Mouse (Mus musculus) gastrocnemius, postnatal 25 days (tissue): ENCODE results near the gene Gm2696. TPM values are rescaled to one million over a fixed set of nuclear protein-coding genes. Genes with fewer than 3 reads are reported as not detected.

Source experiments
- DNase-seq: peaks from one replicate; pipeline ENCODE4 v3.0.0; 2022
- total RNA-seq, 2 experiments: library from RNA; stranded (reverse); gene quantifications; 1 replicate in 1 of 2; 2 replicates in 1 of 2; pipeline ENCODE4 v1.2.3; 2021

The Gm2696 gene
- total RNA-seq, 2 experiments from 2014 or later: not detected

DNA sequence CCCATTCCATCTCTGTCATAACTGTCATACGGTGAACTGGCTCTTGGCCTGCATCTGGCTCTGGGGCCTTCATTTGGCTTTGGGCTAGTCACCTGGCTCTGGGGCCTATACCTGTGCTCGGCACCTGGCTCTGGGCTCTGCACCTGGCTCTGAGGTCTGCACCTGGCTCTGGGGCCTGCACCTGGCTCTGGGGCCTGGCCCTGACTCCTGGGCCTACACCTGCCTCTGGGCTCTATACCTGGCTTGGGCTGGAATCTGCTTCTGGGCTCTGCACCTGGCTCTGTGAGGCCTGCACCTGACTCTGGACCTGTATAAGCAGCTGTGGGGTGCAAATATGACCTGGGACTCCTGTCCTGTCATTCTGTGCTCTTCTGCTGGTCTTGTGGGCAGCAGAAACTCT, 33.1 kb downstream of the Gm2696 start:
- DNase-seq: no peak

DNA sequence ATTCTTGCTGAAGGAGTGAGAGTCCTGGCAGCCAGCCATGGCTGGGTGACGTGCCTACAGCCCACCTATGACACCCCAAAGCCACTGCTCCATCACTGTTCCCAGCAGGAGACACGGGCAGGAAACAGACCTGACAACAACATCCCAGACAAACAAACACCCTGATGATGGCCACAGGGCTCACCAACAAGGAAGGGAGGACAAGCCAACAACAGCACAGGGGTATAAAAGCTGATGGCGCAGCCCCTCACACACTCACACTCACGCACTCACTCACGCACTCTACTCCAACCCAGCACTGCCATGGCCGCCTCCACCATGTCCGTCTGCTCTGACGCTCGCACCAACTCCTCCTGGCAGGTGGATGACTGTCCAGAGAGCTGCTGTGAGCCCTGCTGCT, 38.1 kb downstream of the Gm2696 start, which contains the start of gene Gm10318:
TSS of gene Gm10318 (plus strand) at position 301 of the 400 bp plus-strand sequence.
- no peak for DNase-seq

DNA sequence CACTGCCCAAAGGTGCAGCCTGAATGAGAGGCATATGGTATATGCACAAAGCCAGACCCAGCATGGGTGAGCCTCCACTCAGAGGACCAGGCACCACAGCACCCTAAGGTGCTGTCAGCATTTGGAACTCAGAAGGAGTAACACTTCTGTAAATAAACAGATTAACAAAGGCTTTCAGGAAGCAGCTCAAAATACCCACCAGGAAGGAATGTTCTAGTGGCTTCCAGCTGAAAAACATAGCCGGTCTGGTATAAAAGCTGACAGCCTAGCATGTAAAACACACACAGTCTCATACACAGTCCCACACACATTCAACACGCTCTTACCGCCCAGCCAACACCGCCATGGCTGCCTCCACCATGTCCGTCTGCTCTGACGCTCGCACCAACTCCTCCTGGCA, 47.2 kb downstream of the Gm2696 start, which contains the start of gene Gm3285:
TSS of gene Gm3285 (plus strand) at position 301 of the 400 bp plus-strand sequence.
- no peak for DNase-seq

DNA sequence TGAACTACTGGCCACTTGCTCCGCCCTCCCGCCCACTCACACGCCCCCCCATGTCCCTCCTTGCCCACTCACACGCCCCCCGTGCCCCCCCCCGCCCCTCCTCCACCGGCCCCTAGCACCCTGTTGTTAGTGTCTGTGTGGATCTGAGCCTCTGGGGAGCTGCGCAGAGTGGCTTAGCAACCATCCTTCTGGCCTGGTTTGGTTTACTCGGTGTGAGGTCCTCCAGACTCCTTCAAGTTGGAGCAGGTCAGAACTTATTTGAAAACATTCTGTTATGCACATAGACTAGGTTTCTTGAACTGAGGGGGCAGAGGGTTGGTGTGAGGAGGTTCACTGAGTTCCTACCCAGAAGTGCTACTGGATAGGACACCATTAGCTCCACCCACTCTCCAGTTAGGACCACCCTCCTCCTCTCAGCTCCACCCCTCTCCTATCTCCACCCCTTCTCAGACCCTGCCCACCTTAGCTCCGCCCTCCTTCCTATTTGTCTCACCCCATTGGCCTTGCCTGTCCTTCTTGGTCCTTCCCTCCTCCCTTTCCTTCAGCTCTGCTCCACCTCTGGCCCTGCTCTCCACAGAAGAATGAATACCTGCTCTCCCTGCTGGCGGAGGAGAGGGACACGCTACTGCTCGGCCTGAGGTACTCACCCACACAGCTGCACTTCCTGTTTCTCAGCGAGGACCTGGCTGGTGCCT, 49.7 kb downstream of the Gm2696 start:
- no peak for DNase-seq

DNA sequence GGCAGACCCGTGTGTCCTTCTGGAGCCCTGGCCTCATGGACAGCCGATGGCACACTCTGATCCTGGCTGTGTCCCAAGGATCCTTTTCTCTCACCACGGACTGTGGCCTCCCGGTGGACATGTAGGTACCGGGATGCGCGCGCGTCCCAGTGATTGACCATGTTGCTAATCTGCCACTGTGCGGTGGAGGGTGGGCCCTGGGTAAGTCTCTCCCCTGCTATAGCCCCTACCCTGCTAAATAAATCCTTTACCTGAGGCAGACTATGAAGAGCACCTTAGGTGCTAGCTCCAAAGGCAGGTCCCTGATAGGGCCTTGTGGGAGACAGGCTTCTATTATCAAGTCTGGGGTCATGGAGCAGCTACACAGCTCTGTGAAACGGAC, 50.3 kb downstream of the Gm2696 start:
- DNase-seq: no peak

DNA sequence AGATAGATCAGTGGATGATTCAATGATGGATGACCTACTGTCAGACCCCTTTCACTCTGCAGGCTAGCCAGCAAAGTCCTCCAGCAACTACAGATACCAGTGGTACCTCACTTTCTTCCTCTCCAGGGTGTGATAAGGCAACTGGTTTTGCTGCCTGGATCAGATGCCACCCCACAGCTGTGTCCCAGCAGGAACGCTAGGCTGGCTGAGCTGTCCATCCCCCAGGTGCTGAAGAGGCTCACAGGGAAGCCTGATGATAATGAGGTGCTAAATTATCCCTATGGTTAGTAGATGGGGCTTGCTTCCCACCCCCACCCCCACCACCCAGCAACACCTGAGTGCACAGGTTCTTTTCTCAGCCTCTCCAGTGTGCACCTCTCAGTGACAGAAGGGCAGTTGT, 53.1 kb downstream of the Gm2696 start:
- no peak for DNase-seq

DNA sequence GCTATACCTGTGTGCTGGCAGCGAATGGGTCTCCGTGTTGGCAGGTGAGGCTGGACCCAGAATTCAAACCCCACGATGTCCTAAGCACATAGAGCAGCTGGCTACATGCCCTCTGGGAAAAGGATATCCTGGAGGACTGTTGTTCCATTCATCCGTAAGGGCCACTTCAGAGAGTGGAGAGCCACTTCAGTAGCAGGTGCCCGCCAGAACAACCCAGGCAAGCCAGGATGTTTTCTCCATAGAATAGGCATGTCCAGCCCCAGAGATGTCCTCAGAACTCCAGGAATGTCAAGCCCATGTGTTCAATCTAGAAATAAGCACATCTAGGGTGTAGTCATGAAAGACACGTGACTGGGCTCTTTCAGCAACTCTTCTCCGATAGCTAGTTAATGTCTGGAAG, 55.2 kb downstream of the Gm2696 start:
- no peak for DNase-seq

DNA sequence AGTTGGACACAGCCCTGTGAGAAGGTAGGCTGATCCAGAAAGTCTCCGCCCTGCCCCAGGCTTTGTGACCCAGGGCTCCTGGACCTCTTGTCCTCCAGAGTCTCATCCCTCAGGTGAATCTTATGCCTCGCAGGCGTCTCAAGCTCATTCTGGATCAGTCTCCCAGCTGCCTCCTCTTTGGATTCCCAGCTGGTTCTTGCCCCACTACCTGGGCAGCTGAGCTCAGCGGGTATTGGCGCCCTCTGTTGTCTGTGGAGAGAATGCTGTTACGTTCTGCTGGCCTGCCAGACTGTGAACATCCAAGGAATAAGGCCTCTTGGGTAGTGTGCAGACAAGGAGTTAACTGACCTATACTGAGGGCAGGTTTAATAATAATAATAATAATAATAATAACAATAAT, 64.5 kb downstream of the Gm2696 start:
- no peak for DNase-seq

DNA sequence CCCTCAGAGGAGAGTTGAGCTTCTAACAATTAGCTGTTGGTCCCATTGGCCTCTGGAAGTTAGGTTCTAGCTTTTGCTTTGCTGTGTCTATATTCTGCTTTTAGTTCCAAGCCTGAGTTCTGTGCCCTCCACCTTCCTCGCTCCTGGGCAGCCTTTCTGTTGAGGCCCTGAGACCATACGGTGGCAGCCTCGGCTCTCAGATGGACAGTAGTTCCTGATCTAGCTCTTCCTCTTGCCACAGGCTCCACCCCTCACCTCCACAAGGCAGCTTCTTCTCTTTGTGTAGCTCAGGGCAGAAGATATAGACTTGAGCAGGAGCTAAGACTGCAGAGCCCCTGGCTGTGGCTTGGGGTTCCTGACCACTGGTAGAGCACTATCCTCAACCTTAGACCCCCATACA, 65.8 kb downstream of the Gm2696 start:
- DNase-seq: no peak

DNA sequence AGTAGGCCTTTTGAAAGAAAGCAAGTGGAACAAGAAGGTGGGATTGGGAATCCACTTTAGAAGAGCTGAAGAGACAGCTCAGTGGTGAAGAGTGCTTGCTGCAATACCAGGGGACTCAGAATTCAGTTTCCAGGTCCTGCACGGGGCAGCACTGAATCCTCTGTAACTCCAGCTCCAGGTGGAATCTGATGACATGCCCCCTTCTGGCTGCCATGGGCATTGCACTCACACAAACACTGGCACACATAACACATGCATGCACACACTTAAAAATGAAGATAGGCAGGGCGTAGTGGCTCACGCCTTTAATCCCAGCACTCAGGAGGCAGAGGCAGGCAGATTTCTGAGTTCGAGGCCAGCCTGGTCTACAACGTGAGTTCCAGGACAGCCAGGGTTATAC, 68.1 kb downstream of the Gm2696 start:
- no peak for DNase-seq

Other genes with a start within 250 kb of the Gm2696 start
- gene Pttg1ip, start 233.0 kb upstream of the Gm2696 start, total RNA-seq: 10 to 100 TPM; 26.1 to 29.1 TPM
- gene Sumo3, start 208.6 kb upstream of the Gm2696 start, total RNA-seq: 10 to 100 TPM; 32.8 to 36.7 TPM
- 1 to 10 TPM; 6.5 to 7.4 TPM for gene Gm49325, start 208.5 kb upstream of the Gm2696 start, total RNA-seq
- gene Ube2g2, start 192.4 kb upstream of the Gm2696 start, total RNA-seq: 10 to 100 TPM; 81.7 to 84.9 TPM
- gene Tspear, start 128.1 kb upstream of the Gm2696 start, total RNA-seq: not detected
- not detected for gene Gm19402, start 123.9 kb upstream of the Gm2696 start, total RNA-seq
- not detected for gene Gm9508, start 117.4 kb upstream of the Gm2696 start, total RNA-seq
- not detected for gene Gm10272, start 108.1 kb upstream of the Gm2696 start, total RNA-seq
- gene Gm10024, start 103.2 kb upstream of the Gm2696 start, total RNA-seq: not detected
- not detected for gene Gm10142, start 98.9 kb upstream of the Gm2696 start, total RNA-seq
- not detected for gene Krtap12-1, start 94.1 kb upstream of the Gm2696 start, total RNA-seq
- not detected for gene Gm10100, start 88.2 kb upstream of the Gm2696 start, total RNA-seq
- gene Gm18596, start 72.0 kb upstream of the Gm2696 start, total RNA-seq: not detected
- gene Gm9736, start 63.3 kb upstream of the Gm2696 start, total RNA-seq: not detected
- gene Gm3233, start 55.0 kb upstream of the Gm2696 start, total RNA-seq: not detected
- gene Gm3238, start 43.4 kb upstream of the Gm2696 start, total RNA-seq: not detected
- gene Gm7138, start 37.7 kb upstream of the Gm2696 start, total RNA-seq: not detected
- not detected for gene Gm3250, start 32.1 kb upstream of the Gm2696 start, total RNA-seq
- gene Gm7137, start 26.5 kb upstream of the Gm2696 start, total RNA-seq: not detected
- not detected for gene Gm9639, start 19.6 kb upstream of the Gm2696 start, total RNA-seq
- not detected for gene Gm19668, start 15.5 kb upstream of the Gm2696 start, total RNA-seq
- not detected for gene Gm9507, start 2.8 kb upstream of the Gm2696 start, total RNA-seq
- gene Krtap10-4, start 12.4 kb downstream of the Gm2696 start, total RNA-seq: not detected
- not detected for gene Krtap10-10, start 21.3 kb downstream of the Gm2696 start, total RNA-seq
- gene Gm36176, start 32.1 kb downstream of the Gm2696 start, total RNA-seq: not detected
- gene Gm10318, start 38.2 kb downstream of the Gm2696 start, total RNA-seq: not detected
- not detected for gene Gm3285, start 47.3 kb downstream of the Gm2696 start, total RNA-seq
- gene Lrrc3, start 87.9 kb downstream of the Gm2696 start, total RNA-seq: under 1 TPM; 0.18 to 0.32 TPM
- gene Trpm2, start 155.9 kb downstream of the Gm2696 start, total RNA-seq: under 1 TPM; 0.26 to 0.83 TPM
- gene 1810043G02Rik, start 163.8 kb downstream of the Gm2696 start, total RNA-seq: 1 to 10 TPM; 4.0 to 4.7 TPM
- gene Pfkl, start 195.4 kb downstream of the Gm2696 start, total RNA-seq: 1 to 10 TPM; 5.2 to 7.7 TPM
- not detected for gene Dnmt3l, start 227.3 kb downstream of the Gm2696 start, total RNA-seq
- not detected for gene Aire, start 228.9 kb downstream of the Gm2696 start, total RNA-seq